Mouse (Mus musculus): Measurements from ENCODE around the gene Gm2042.
"Not testable (repeated sequence)": the region's sequence is repeated elsewhere in the genome, so short reads cannot be mapped to it uniquely, and the experiment has no call there.

The Gm2042 gene

DNA sequence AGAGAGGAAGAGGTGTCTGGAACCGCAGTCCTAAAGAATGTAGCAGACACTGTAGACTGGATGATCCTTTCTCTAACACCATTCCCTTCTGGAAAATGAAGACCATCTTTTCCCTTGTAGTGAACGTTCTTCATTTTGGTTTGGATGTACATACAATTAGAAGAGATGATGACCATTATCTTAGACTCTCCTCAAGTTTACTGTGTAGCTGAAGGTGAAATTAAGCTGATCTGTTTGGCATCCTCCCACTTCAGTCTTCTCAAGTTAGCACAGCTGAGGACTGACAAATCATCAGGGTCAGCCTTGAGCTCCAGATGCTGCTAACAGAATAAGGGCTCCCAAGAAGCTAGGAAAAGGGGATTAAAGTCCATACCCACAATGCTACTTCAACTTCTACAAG lies at the start of gene Gm2042:
Gene Gm2042 (plus strand): TSS at position 301 of the 400 bp plus-strand sequence.
- DNase-seq (ENCODE audit: low spot score), result not testable (repeated sequence)

DNA sequence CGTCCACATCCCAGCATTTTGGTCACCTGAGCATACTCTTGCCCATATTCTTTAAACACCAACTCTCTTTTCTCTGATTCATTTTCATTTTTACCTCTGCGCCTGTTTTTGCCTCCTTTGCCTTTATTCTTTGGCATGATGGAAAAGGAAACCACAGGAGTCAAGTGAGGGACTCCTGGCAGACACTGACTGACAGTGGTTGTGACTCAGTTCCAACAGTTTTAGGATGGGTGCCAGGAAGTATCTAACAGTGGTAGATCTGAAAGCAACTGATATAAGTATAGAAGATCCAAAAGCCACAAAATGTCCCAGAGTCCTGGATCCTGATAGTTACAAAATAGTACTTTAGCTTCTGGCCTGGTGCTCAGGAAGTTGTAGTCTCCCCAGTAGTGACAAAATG lies 34.2 kb upstream of the Gm2042 start, which contains the start of gene Gm2035:
Gene Gm2035 (minus strand): TSS at position 137 of the 400 bp plus-strand sequence.
- DNase-seq (ENCODE audit: low spot score), result not testable (repeated sequence)

DNA sequence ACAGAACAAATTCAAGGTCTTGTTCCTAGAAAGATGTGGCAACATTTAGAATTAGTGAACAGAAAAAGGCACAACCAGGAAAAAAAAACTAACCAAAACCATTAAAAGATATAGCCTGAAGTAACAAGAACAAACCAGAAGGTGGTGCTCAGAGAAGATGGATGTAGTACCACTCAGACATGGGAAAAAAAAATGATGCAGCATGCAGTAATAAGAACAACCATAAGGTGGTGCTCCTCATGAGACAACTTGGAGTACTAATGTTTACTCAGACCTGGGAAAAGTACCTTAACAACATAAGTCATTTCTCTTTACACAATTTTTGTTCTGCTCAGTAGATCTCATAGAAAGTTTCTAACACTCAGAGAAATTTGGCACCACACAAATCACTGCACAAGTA lies 30.1 kb downstream of the Gm2042 start:
- DNase-seq (ENCODE audit: low spot score), result peak; percentile 8

GRCm38 (mm10) chr12:88004118-88004517 lies 50.2 kb downstream of the Gm2042 start:
- not testable (repeated sequence) for DNase-seq (ENCODE audit: low spot score)

Data from layer of hippocampus, adult 11-12 months (tissue).